Mouse (Mus musculus) thymus, adult 18-20 months (tissue): ENCODE measurements around the gene Spire2.
"Not testable (repeated sequence)": the region's sequence is repeated elsewhere in the genome, so short reads cannot be mapped to it uniquely, and the experiment has no call there.

Experiments used
- DNase-seq, 2 experiments: peaks; one replicate each; pipeline ENCODE4 v3.0.0; 2022; ENCODE audit warnings: mixed read lengths in 2 of 2

Spire2 gene

GRCm38 (mm10) chr8:123332262-123333090, at the start of gene Spire2:
Spire2 (plus strand) TSS chr8:123332713.
- peak; percentile 62 to 70 for DNase-seq

- not testable (repeated sequence) for DNase-seq
These were observed 49.5 kb upstream of the Spire2 start for GRCm38 (mm10) chr8:123282994-123283393.

GRCm38 (mm10) chr8:123283991-123284390, 48.5 kb upstream of the Spire2 start:
- DNase-seq = no peak

GRCm38 (mm10) chr8:123284493-123284892, 48.0 kb upstream of the Spire2 start:
- DNase-seq = no peak

- no peak for DNase-seq
These were observed 45.2 kb upstream of the Spire2 start for GRCm38 (mm10) chr8:123287362-123287761.

- no peak for DNase-seq
These were observed 42.3 kb upstream of the Spire2 start for GRCm38 (mm10) chr8:123290166-123290565.

GRCm38 (mm10) chr8:123290679-123291078, 41.8 kb upstream of the Spire2 start:
- DNase-seq = no peak

- DNase-seq = no peak
These were observed 40.8 kb upstream of the Spire2 start for GRCm38 (mm10) chr8:123291716-123292115.

- no peak for DNase-seq
These were observed 40.2 kb upstream of the Spire2 start for GRCm38 (mm10) chr8:123292281-123292680.

- DNase-seq = no peak
These were observed 39.7 kb upstream of the Spire2 start for GRCm38 (mm10) chr8:123292785-123293184.

GRCm38 (mm10) chr8:123298301-123298700, 34.2 kb upstream of the Spire2 start:
- DNase-seq = no peak

GRCm38 (mm10) chr8:123308738-123309137, 23.8 kb upstream of the Spire2 start:
- no peak for DNase-seq

GRCm38 (mm10) chr8:123317781-123318466, 14.6 kb upstream of the Spire2 start:
- no peak for DNase-seq

GRCm38 (mm10) chr8:123318467-123318911, 14.0 kb upstream of the Spire2 start, which contains the start of gene Fanca:
Fanca (minus strand) TSS chr8:123318576.
- peak; percentile 94 to 95 for DNase-seq

- DNase-seq = no peak
These were observed 12.9 kb upstream of the Spire2 start for GRCm38 (mm10) chr8:123319522-123320164.

GRCm38 (mm10) chr8:123328552-123328951, 4.0 kb upstream of the Spire2 start:
- no peak for DNase-seq

GRCm38 (mm10) chr8:123329350-123329749, 3.2 kb upstream of the Spire2 start:
- no peak for DNase-seq

- DNase-seq = no peak
These were observed 2.6 kb upstream of the Spire2 start for GRCm38 (mm10) chr8:123329961-123330360.

GRCm38 (mm10) chr8:123330701-123331100, 1.8 kb upstream of the Spire2 start:
- DNase-seq = no peak

- DNase-seq = no peak
These were observed 1.2 kb upstream of the Spire2 start for GRCm38 (mm10) chr8:123331301-123331700.

GRCm38 (mm10) chr8:123331810-123332209, 703 bp upstream of the Spire2 start:
- DNase-seq = no peak

GRCm38 (mm10) chr8:123333091-123333587, 626 bp downstream of the Spire2 start:
- no peak for DNase-seq

- no peak for DNase-seq
These were observed 1.4 kb downstream of the Spire2 start for GRCm38 (mm10) chr8:123333864-123334263.
